Mouse (Mus musculus) cerebellum, adult 11 months (tissue): Measurements from ENCODE around the gene Cyp1a2.

Experiments used
- DNase-seq: peaks from one replicate; pipeline ENCODE4 v3.0.0; 2022

The Cyp1a2 gene

GRCm38 (mm10) chr9:57644944-57645893 is 38.3 kb downstream of the Cyp1a2 start:
- peak; percentile 89 for DNase-seq

DNA sequence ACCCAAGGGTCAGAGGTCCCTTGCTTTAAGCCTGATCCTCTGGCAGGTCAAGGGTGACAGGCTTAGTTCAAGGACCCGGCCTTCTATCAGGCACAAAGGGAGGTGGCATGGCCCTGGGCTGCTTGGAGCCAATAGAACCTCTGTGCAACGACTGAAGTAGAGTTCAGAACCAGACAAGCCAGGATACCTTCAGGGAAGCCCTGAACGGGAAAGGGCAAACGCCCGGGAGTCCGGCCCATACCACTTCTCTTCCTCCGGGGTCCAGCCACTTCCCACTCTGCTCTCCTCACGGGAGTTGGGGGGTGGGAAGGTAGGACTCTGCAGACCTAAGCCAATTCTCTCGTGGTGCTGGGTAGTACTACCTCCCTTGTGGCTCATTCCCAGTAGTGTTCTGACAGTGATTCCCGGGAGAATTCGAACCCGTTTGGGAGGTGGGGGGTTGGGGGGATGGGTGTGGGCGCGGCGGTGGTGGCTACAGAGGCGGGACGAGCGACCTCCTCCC is 39.0 kb downstream of the Cyp1a2 start:
- no peak for DNase-seq

GRCm38 (mm10) chr9:57643856-57644180 is 39.7 kb downstream of the Cyp1a2 start:
- no peak for DNase-seq

DNA sequence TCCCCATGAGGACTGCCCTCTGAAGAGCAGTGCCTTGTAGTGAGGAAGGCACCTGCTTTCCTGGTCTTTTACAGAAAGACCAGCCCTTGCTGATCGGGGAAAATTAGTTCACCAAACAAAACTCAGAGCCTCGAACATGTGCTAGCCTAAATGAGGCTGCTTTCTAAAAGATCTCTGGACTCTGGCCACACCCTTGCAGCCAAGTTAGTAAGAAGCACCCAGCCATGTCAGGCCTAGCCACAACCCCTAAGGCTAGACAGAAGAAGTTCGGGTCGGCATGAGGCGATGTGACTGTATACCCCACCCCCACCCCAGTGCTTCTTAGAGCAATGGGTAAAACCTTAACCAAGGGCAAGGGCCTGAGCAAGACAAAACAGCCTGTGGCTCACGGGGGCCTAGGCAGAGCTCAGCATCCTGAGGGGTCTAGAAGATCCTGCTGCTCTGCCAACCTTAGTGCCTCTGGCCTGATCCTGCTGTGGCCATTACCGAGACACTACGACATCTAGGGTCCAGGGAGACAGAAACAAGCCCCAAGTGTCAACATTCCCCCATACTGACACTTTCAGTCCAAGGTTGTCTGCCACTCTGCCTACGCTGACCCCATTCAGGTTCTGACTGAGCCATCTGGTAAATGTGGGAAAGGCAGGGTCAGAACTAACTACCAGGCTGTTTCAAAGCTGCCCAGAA is 40.2 kb downstream of the Cyp1a2 start:
- DNase-seq, result no peak

DNA sequence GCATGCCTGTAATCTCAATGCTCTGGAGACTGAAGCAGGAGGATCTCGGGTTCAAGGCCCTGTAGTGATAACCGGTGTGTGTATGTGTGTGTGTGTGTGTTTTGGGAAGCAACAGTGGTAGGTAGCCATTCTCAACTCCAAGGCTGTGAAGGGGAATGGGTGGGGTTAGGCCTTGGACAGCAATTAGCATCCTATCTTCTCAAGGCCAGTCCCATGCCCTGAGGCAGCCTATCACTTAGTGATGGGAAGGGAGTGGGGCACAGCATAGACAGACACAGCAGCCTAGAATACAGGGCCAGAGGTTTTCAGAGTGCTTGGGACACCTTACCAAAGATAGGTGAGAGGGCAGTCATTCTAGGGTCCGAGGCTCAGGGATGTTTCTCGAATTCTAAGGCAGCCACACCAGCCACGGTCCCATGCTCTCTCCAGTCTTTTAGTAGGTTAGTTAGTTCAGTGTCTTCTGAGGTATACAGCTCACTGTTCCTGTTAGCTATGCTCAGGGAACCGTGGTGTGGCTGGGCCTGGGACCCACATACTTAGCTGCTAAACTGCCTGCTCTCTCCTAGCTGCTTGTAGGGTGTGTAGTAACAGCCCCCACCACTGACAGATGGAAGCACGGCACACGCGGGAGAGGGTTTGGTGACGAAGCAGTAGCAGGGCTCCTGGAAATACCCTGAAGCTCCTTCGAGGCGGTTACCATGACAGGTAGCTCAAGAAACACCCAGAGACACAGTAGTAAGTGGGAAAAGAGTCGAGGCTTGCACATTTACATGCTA is 41.5 kb downstream of the Cyp1a2 start:
- no peak for DNase-seq

DNA sequence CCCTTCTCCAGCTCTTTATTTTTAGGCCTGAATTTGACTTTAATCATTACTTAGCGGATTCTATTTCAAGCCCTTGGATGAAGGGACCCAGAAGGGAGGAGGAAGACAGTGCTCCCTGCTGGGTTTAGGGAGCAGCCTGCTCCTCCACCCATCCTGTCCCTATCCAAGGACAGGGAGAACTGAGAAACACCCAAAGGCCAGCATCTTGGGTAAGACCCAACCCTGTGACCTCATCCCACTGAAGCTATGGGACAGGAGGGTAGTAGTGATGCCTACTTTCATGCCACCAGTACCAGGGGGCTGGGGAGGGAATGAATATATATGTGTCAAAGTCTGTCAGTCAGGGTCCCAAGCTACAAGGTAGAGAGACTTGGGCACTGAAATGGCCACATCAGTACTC is 42.5 kb downstream of the Cyp1a2 start:
- DNase-seq, result no peak

DNA sequence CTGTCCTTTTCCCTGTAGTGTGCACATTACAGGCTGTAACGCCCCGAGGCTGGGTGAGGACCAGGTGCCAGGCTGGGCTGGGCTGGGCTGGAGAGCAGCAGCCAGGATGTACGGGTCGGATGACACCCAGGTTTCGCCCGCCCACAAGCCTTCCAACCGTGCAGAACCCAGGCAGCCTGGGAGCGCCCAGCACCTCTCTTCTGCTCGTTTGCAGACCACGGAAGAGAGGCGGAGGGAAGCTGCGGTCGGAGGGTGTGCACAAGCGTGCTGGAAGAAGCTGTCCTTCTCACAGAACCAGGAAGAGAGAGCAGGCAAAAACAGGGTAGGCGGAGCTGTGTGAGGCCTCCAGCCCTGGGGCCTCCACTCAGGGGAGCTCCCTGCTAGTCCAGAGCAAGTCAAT is 43.1 kb downstream of the Cyp1a2 start:
- no peak for DNase-seq

DNA sequence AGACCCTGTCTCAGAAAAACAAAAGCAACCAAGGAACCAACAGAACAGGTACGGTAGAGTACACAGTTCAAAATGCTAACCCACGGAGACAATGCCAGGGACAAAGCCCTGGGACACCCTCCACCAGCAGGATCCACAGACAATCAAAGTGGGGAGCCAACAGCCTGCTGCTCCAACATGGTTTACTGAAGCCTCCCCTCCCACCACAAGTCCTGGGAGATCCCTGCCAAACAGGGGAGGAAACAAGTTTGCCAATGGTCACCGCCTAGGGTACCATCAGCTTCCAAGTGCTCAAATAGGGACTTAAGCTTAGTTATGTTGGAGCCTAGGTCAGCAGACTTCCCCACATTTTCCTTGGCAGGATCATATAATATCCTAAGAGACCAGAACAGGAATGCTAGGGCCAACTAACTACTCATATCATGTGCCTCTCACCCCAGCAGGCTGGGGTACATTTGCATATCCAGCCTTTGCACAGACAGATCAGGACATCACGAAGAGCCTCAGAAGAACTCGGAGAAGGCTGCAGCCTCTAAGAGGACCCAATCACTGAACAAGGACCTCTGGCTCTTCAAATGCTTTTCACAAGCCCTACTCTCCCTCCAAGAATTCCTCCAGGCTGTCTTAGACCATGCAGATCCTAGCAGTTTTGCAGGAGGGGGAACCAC is 43.7 kb downstream of the Cyp1a2 start:
- no peak for DNase-seq

GRCm38 (mm10) chr9:57638651-57639459 is 44.6 kb downstream of the Cyp1a2 start:
- DNase-seq, result no peak

GRCm38 (mm10) chr9:57637741-57638322 is 45.7 kb downstream of the Cyp1a2 start:
- no peak for DNase-seq

DNA sequence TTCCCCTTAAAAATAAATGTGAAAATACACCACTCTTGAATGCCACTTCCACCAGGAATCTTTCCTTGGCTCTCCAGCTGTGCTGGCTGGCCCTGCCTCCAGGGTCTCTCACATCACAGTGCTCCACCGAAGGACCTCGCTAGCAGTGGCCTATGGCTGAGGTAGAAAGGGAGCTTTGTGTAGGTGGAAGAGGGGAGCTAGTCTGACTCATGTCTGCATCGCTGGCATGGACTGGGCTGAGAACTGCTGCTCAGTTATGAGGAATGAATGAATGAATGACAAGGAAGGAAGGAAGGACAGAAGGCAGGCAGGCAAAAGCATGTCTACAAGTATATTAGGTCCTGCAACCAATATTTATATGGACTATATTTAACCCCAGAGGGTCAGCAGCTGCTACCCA is 46.2 kb downstream of the Cyp1a2 start:
- no peak for DNase-seq

DNA sequence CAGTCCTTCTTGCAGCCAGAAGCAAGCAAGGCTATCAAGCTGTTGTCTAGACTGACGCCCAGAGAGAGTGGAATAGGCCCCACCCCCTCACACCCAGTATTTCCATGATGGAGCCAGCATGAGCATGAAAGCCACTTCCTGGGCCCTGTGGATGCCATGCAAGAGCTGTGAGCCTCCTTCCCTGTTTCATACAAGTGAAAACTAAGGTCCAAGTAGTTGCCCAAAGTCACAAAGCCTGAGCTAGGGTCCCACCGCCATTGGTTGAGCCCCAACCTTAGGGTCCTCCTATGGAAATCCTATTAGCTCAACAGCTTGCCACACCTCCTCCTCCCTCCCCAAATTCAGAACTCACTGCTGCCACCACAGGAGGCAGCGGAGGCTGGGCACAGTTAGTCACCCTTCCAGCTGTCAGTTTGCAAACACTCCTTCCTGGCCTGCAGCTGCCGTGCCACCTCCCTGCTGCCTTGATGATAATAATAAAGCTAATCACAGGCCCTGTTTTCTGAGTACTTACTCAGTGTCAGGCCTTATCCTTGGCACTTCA is 50.0 kb downstream of the Cyp1a2 start:
- no peak for DNase-seq

GRCm38 (mm10) chr9:57629118-57629874 is 54.2 kb downstream of the Cyp1a2 start:
- DNase-seq, result peak; percentile 75

GRCm38 (mm10) chr9:57628717-57629116 is 54.8 kb downstream of the Cyp1a2 start:
- DNase-seq, result no peak

DNA sequence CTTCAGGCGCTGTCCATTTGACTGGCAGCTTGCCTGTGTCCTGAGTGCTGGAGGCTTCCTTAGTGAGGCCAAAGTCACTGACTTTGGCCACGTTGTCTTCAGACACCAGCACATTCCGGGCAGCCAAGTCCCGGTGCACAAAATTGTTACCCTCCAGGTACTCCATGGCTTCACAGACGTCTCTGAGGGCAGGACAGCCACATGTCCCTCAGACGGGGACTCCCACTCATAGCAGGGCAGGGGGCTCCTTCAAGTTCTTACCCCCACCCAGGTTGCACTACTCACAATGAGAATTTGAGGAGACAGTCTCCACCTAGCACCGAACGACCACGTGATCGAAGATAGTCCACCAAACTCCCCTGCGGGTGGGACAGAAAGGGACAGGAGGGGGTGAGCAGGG is 55.6 kb downstream of the Cyp1a2 start:
- DNase-seq, result no peak

DNA sequence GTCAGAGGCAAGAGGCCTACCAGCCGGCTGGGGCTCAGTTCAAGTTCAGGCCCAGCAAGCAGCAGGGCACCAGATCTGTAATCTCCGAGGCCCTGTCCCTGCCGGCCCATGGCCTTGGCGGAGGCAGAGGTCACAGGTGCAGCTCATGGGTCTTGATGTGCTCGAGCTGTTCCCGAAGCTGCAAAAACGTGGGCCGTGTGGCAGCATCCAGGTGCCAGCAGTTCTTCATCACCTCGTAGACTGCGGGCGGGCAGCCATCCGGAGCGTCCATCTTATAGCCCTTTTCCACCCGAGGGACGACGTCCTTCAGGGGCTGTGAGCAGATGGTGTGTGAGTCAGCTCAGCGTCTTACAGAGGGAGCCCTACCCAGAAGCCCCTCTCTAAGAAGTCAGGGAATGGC is 56.3 kb downstream of the Cyp1a2 start:
- DNase-seq, result no peak
